Mouse (Mus musculus) E14TG2a.4 (cell line): ENCODE data around the gene Olfr350.

Experiments used
- CTCF ChIP-seq: conservative IDR thresholded peaks from 2 replicates; pipeline ENCODE4 v1.5.1; 2014; ENCODE audit warnings: low read length
- NANOG ChIP-seq: IDR thresholded peaks from 2 replicates; pipeline ENCODE4 v1.6.1; 2014; ENCODE audit warnings: borderline replicate concordance, low read length, mixed read lengths

- no peak for TF ChIP-seq CTCF
- TF ChIP-seq NANOG: no peak
Observed at GRCm38 (mm10) chr2:36892836-36893235, 46.7 kb downstream of the Olfr350 start, which contains the start of gene Olfr353.
